Mouse (Mus musculus) urinary bladder, adult 18-20 months (tissue): Measurements from ENCODE around the gene Rbms1.
A peak's percentile ranks its signal among the peaks of the same experiment; 100 is the strongest.

Experiments used
- DNase-seq, 2 experiments: peaks; one replicate each; pipeline ENCODE4 v3.0.0; 2022; ENCODE audit warnings: low spot score in 2 of 2, mixed read lengths in 2 of 2

Gene Rbms1

GRCm38 (mm10) chr2:60918401-60918800, 44.6 kb downstream of the Rbms1 start:
- DNase-seq: no peak

DNA sequence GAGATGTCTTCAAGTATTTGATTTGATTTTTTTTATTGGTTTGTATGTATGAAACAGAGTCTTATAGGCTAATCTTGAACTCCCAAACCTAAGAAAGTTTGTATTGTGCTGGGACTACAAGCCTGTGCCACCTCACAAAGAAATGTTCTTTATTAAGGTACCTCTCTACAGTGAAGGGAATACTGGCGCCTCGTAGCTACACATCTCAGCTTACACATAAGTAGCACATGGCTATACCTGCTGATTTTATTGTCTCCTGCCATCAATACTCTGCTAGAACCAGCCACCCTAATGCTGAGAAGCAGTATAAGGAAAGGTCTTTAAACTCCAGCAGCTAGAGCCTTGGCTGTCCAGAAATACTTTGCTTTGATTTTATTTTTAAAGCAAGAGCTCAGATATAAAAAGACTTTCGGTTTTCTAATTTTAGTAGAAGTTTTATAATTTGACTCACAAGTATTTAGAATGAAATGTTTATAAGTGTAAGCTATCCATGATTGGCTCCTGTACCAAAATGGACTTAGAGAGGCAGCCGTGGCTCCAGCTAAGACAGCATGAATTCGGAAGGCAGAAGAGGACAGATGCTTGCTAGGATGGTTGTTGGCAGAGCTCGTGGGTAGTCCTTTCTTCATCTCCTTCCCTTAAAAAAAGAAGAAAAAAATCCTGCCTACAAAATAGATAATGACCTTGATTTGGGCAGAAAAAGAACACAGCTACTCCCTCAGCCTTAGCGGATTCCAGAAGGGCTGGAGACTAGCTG, 48.3 kb downstream of the Rbms1 start:
- DNase-seq: no peak

- no peak for DNase-seq
These were observed 49.7 kb downstream of the Rbms1 start for GRCm38 (mm10) chr2:60913281-60913680.

DNA sequence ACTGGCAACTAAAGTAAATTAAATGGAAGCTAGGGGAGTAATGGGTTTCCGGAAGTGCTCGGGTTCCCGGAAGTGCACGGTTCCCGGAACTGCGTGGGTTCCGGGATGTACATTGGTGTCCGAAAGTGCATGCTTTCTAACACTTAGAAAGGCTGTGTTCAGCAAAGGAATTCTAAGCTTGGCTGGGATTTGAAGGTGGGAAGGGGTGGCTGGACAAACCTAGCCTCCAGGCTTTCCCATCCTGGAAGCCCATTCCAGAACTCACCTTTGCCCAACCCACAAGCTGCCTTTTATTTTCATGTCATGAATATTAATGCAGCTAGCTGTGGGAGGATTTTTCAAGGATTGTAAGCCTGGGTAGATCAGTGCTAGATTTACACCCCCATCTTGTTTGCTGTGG, 51.3 kb downstream of the Rbms1 start:
- no peak for DNase-seq

GRCm38 (mm10) chr2:60910820-60911219, 52.2 kb downstream of the Rbms1 start:
- no peak for DNase-seq

GRCm38 (mm10) chr2:60908551-60908950, 54.4 kb downstream of the Rbms1 start:
- no peak for DNase-seq

- no peak for DNase-seq
These were observed 54.9 kb downstream of the Rbms1 start for GRCm38 (mm10) chr2:60908116-60908515.

- DNase-seq: no peak
These were observed 57.7 kb downstream of the Rbms1 start for GRCm38 (mm10) chr2:60905283-60905682.

- no peak for DNase-seq
These were observed 58.9 kb downstream of the Rbms1 start for GRCm38 (mm10) chr2:60904141-60904540.

GRCm38 (mm10) chr2:60903535-60903934, 59.5 kb downstream of the Rbms1 start:
- no peak for DNase-seq

GRCm38 (mm10) chr2:60902446-60903137, 60.4 kb downstream of the Rbms1 start:
- no peak for DNase-seq

DNA sequence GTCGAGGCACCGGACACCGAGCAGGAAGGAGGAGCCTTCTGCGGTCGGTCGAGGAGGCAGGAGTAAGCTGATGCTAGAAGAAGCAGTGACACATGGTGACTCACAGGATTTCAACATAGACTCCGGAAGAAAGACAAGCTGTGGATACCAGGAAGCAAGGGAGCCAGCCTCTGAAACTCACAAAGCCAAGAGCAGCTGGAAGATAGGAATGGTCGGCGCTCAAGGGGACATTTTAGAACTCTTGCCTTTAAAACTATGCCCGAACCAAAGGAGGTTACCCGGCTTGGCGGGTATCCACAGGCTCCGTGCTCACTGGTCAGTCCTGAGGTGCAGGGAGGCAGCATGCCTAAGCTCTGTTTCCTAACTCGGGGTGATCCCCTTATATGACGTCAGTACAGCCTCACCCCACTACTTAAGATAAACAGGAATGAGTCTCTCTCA, 61.5 kb downstream of the Rbms1 start:
- peak; percentile 45 to 73 for DNase-seq

DNA sequence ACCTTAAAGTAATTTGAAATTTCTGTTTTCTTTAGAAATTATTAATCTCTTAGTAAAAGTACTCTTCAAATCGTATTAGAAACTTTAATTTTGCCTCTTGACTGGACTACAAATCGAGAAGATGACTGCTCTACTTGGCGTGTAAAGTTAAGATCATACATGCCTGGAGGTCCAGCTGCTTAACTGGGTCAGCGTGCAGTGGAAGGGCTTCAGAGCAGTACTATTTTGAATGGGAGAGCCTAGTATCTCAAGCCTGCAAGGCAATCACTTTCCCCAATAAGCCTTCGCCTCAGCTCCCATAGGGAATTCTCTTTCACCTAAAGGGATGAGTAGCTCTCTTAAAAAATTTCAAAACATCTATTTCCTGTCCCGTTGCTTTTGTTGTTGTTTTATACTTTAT, 62.0 kb downstream of the Rbms1 start:
- no peak for DNase-seq

- no peak for DNase-seq
These were observed 70.0 kb downstream of the Rbms1 start for GRCm38 (mm10) chr2:60893042-60893441.

GRCm38 (mm10) chr2:60883931-60884330, 79.1 kb downstream of the Rbms1 start:
- DNase-seq: no peak

DNA sequence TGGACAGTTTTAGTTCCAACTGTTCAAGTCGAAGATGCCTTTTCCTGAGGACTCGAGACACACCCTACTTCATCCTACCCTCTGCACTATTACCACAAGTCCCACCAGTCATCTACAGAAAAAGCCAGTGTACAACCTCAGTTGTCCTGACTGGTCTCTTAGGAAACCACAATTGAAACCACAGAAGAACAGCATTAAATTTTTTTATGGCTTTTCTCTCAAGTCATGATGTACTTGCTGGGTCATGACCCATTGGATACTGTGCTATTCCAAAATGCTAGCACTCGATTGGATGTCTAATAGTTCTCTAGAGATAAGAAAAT, 80.0 kb downstream of the Rbms1 start:
- DNase-seq: no peak

GRCm38 (mm10) chr2:60882202-60883042, 80.6 kb downstream of the Rbms1 start:
- DNase-seq: no peak

DNA sequence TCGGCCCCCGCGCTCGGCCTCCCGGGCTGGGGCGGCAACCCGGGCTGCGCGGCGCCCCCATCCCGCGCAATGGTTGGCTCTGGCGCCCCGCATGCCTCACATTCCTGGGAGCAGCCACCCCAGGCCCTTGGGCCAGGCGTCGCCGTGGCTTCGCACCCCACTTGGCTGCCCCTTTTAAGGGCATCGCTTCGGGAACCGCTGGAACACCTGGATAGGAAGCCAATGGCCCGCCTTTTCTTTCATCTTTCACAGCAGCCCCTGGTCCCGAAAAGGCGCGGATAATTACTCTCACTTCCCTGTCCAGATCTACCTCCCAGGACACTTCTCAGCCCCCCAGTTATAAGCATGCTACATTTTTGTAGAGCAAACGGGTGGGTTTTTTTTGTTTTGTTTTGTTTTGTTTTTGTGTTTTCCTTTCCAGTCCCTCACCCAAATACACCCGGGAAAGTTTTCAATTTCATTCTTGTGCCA, 81.4 kb downstream of the Rbms1 start:
- peak in 1 of 2 experiments; percentile 49 for DNase-seq

DNA sequence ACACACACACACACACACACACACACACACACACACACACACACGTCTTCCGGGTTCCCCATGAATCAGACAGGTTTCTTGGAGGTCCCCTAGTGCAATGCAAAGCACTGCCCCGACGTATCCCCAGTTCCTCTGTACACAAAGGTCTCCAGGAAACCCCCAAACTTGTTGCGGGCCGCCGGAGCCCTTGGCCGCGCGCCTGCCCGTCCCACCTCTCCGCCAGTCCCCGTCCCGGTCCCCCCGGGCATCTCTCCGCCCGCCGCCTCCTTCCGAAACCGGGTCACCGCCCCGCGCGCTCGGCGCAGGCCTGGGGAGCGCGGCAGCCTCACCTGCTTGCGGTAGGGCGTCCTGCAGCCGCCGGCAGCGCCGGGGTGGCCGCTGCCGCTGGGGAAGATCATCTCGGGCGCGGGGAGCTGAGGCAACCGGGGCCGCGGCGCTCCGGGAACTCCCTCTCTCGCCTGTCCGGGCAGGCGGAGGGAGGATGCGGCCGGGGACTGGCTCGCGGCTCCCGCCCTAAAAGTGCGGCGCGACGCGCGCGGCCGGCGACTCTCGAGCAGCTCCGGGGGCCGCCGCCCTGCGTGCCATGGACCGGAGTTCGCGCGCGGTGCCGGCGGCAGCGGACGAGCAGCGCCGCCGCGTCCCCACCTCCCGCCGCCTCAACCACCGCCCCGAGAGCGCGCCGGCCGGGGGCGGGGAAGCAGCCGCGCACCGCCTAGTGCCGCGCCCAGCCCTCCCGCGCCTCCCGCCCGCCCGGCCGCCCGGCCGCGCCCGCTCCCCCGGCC, 82.0 kb downstream of the Rbms1 start:
- peak; percentile 67 to 76 for DNase-seq

DNA sequence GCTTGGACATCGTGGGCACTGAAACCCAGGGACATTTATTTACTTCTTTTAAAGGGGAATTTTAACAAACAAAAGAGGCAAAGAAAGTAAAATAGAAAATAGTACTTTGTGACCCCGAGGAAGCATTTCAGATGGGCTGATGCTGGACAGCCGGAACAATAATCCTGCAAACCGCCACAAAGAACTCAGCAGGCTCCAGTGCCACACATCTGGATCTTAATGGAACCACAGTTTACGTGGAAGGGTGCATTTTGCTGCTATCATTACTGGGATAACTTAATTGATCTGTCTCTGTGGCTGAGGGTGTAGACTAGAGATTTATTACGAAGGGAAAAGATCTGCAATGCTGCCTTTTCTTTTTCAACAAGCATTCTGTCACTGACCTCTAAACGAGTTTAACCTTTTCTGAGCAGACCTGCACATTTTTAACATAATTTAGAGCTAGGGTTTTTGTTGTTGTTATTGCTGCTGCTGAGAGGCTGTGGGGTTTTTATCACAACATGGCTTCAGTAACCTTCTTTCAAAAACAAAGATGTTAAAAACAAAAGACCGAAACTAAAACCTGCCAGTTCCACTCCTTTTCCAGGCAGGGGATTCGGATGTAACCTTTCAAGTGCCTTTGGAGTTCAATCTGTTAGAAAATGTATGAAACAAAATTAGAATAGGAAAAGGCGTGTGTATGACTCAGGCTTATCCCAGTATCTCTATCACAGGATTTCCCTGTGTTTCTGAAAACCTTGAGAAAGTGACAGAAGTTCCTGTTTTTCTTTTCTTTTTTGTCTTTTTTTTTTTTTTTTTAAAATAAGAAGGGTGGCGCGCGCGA, 82.8 kb downstream of the Rbms1 start:
- DNase-seq: no peak
